Mouse (Mus musculus) cerebellum, postnatal 4 days (tissue): Measurements from ENCODE around the gene Rbm18.

Source experiments
- DNase-seq, 2 experiments: peaks; one replicate each; pipeline ENCODE4 v3.0.0; 2022; ENCODE audit warnings: low spot score in 2 of 2, mixed read lengths in 1 of 2

Gene Rbm18

DNA sequence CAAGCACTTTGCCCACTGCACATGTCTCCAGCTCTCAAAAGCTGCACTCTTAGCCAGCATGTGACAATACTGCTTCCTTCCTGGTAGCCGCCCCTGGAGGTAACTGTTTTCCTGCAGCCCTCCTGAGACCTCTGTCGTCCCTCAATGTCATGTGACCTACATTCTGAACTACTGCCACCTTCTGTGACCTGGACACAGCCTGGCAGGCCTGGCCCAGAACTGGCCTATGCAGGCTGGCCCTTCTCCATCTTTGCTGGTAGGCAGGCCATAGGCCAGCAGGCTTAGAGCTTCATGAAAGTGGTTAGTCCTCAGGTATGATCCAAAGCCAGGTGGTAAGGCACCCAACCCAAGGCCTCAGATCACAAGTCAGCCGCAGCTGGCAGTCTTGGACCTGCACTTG, 62.8 kb downstream of the Rbm18 start:
- no peak for DNase-seq

- DNase-seq: no peak
Observed at GRCm38 (mm10) chr2:36071660-36072305, 64.8 kb downstream of the Rbm18 start.

DNA sequence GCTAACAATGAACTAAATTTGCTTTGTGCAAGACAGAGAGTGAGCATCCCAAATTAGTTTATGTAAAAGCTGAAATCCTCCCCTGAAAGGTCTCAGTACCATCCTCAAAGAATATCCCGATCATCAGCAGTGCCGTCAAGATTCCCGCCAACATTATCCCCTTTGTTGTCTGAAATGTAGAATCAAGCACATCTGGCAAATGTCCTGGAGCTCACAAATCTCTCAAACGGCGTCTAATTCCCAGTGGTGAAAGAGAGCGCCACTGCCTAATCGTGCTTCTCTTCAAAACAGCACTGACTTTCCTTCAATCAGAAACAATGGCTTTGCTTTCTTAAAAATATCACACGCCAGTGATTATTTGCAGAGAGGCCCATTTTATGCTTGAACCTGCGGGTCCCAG, 69.4 kb downstream of the Rbm18 start:
- DNase-seq: no peak
